ENCODE assay signal across 17 mouse cellular contexts in genomic region chr5:112302310-112302709, GRCm38 (mm10). TPM values are rescaled to one million over a fixed set of nuclear protein-coding genes. Genes with fewer than 3 reads are reported as not detected.
DNase-seq lines count a peak whose midpoint lies in the region; ATAC-seq and TF ChIP-seq lines count a peak whose summit lies in the region.
"Had no signal": no experiment of that assay in that cellular context is flagged by ENCODE, and none has a peak within 500 bp of the region (broad histone marks: within the 10 kb centered on the region; RNA-seq: fewer than 3 reads in every experiment).

No protein-coding gene starts in this region.

- peaks cover 32% of the 10 kb centered on the region for H3K4me1 ChIP-seq in spleen, adult 2 months (ENCODE audit: control insufficient read depth, insufficient read depth, insufficient read length)
- peaks cover 47% of the 10 kb centered on the region for H3K4me1 ChIP-seq in liver, postnatal 0 days (ENCODE audit: insufficient read depth)
- H3K4me1 ChIP-seq in neural tube, embryonic 15.5 days = peaks cover 10% of the 10 kb centered on the region; the same call in 1 of the 2 replicates

- TF ChIP-seq EP300 in liver, postnatal 0 days (IDR thresholded peaks at IDR 0.05; ENCODE audit: low read depth) = no peak

- no peak overlapping the region for H3K4me2 ChIP-seq in liver, postnatal 0 days (ENCODE audit: low read depth, low read length)
- H3K4me2 ChIP-seq in neural tube, embryonic 15.5 days = no peak overlapping the region
- H3K4me2 ChIP-seq: heart, embryonic 13.5 days; hindbrain, embryonic 15.5 days had no signal

- no peak overlapping the region for H3K9ac ChIP-seq in liver, postnatal 0 days (replicated peaks)
- H3K9ac ChIP-seq in neural tube, embryonic 15.5 days (replicated peaks) = no peak overlapping the region
- H3K9ac ChIP-seq: heart, embryonic 13.5 days; hindbrain, embryonic 15.5 days had no signal

- TF ChIP-seq POLR2A in spleen, adult 2 months (IDR thresholded peaks at IDR 0.05; ENCODE audit: low read depth, low read length) = no peak

- peak; percentile 64 for DNase-seq in adrenal gland, postnatal 14 days
- DNase-seq in adrenal gland, adult 18-20 months (ENCODE audit: low spot score in 2 of 2) = no peak
- no peak for DNase-seq in spleen, adult 2 months (ENCODE audit: low read depth in 1 of 2, low spot score in 2 of 2)
- DNase-seq in spleen, adult 18-20 months = no peak
- peak; percentile 61 for DNase-seq in liver, postnatal 0 days
- DNase-seq: cerebellum, postnatal 25 days; heart, postnatal 36 days; kidney, adult 8-10 months; kidney, postnatal 36 days; thymus, postnatal 36 days had no signal

- H3K27me3 ChIP-seq in spleen, adult 2 months (ENCODE audit: control insufficient read depth, insufficient read depth, low read length) = no peaks in the 10 kb centered on the region
- H3K27me3 ChIP-seq in liver, postnatal 0 days (ENCODE audit: insufficient read depth, low read length) = no peaks in the 10 kb centered on the region
- H3K27me3 ChIP-seq in neural tube, embryonic 15.5 days (replicated peaks) = no peaks in the 10 kb centered on the region
- H3K27me3 ChIP-seq: heart, embryonic 13.5 days; hindbrain, embryonic 15.5 days had no signal

- peaks cover 8% of the 10 kb centered on the region for H3K36me3 ChIP-seq in spleen, adult 2 months (ENCODE audit: control insufficient read depth, insufficient read depth, low read length)
- H3K36me3 ChIP-seq in liver, postnatal 0 days (replicated peaks; ENCODE audit: insufficient read depth, low read length) = peaks cover 15% of the 10 kb centered on the region
- H3K36me3 ChIP-seq in neural tube, embryonic 15.5 days = 0 out of 2 replicates have a peak, but pooled peaks cover under 1% of the 10 kb centered on the region
- H3K36me3 ChIP-seq: hindbrain, embryonic 15.5 days had no signal

- WGBS in spleen, adult 2 months = 71% methylated on average over 5 of the region's 5 CpGs
- WGBS in liver, postnatal 0 days (ENCODE audit: insufficient replicate concordance) = 62% methylated on average over 5 of the region's 5 CpGs
- 89% methylated on average over 5 of the region's 5 CpGs for WGBS in neural tube, embryonic 15.5 days

- no peaks in the 10 kb centered on the region for H3K9me3 ChIP-seq in liver, postnatal 0 days (ENCODE audit: low read length)
- H3K9me3 ChIP-seq in neural tube, embryonic 15.5 days (replicated peaks) = no peaks in the 10 kb centered on the region
- H3K9me3 ChIP-seq: heart, embryonic 13.5 days; hindbrain, embryonic 15.5 days had no signal

- peak; percentile 90 for ATAC-seq in liver, postnatal 0 days
- no peak for ATAC-seq in neural tube, embryonic 15.5 days (ENCODE audit: low FRiP score)
- ATAC-seq in erythroid progenitor cell, adult 5-6 weeks (replicated peaks; ENCODE audit: low FRiP score, poor library complexity, severe bottlenecking) = no peak
- ATAC-seq: forebrain, embryonic 16.5 days; midbrain, embryonic 16.5 days had no signal

- no peak overlapping the region for H3K4me3 ChIP-seq in spleen, adult 2 months (ENCODE audit: extremely low read depth, insufficient read depth, insufficient read length)
- no peak overlapping the region for H3K4me3 ChIP-seq in liver, postnatal 0 days (ENCODE audit: low read depth, low read length)
- no peak overlapping the region for H3K4me3 ChIP-seq in neural tube, embryonic 15.5 days (replicated peaks)
- H3K4me3 ChIP-seq: erythroblast, embryonic 14.5 days; heart, embryonic 13.5 days; hindbrain, embryonic 15.5 days had no signal

- 0 out of 2 replicates have a peak overlapping the region, but pooled peaks have one; percentile 19 for H3K27ac ChIP-seq in spleen, adult 2 months (ENCODE audit: insufficient read depth, low read length)
- peak overlapping the region; percentile 82 for H3K27ac ChIP-seq in liver, postnatal 0 days (ENCODE audit: low read depth)
- H3K27ac ChIP-seq in neural tube, embryonic 15.5 days (replicated peaks) = no peak overlapping the region
- H3K27ac ChIP-seq: heart, embryonic 13.5 days; hindbrain, embryonic 15.5 days had no signal

- no peak for TF ChIP-seq CTCF in spleen, adult 2 months (IDR thresholded peaks at IDR 0.05; ENCODE audit: extremely low read depth, insufficient read depth, insufficient read length, insufficient replicate concordance)
- TF ChIP-seq CTCF in liver, postnatal 0 days (IDR thresholded peaks at IDR 0.05; ENCODE audit: low read depth) = no peak

RNA-seq across cellular contexts. Expression of gene Tfip11, which starts 23.8 kb away (rescaled TPM):
- 33.0 and 35.2 TPM in 2 replicates for total RNA-seq in adrenal gland, postnatal 14 days (2021)
- total RNA-seq in adrenal gland, adult 18-20 months (2021) = 10 to 100 TPM; 38.6 to 41.8 TPM
- 29.8 and 36.5 TPM in 2 replicates for polyA plus RNA-seq in spleen, adult 2 months (2012; rRNA removed)
- 6.7 and 8.0 TPM in 2 replicates for polyA plus RNA-seq in liver, postnatal 0 days (2015; fragmentation: Nextera tagmentation; extraction: Ambion mirVana)
- polyA plus RNA-seq in neural tube, embryonic 15.5 days (2015; fragmentation: Nextera tagmentation; extraction: Ambion mirVana) = 29.7 and 31.0 TPM in 2 replicates
- 6.3 and 8.6 TPM in 2 replicates for total RNA-seq in erythroid progenitor cell, adult 5-6 weeks (2015; ENCODE audit: low replicate concordance)
- 10.5 and 25.9 TPM in 2 replicates for total RNA-seq in erythroid progenitor cell, adult 5-6 weeks (2017; ENCODE audit: low replicate concordance)

RNA-seq across cellular contexts. Expression of gene Tpst2, which starts 25.8 kb away (rescaled TPM):
- total RNA-seq in adrenal gland, postnatal 14 days (2021) = 161 and 186 TPM in 2 replicates
- 100 to 1,000 TPM; 208 to 233 TPM for total RNA-seq in adrenal gland, adult 18-20 months (2021)
- polyA plus RNA-seq in spleen, adult 2 months (2012; rRNA removed) = 102 and 108 TPM in 2 replicates
- 34.5 and 36.2 TPM in 2 replicates for polyA plus RNA-seq in liver, postnatal 0 days (2015; fragmentation: Nextera tagmentation; extraction: Ambion mirVana)
- polyA plus RNA-seq in neural tube, embryonic 15.5 days (2015; fragmentation: Nextera tagmentation; extraction: Ambion mirVana) = 31.4 and 40.2 TPM in 2 replicates
- 3.4 and 6.5 TPM in 2 replicates for total RNA-seq in erythroid progenitor cell, adult 5-6 weeks (2015; ENCODE audit: low replicate concordance)
- 5.8 and 19.2 TPM in 2 replicates for total RNA-seq in erythroid progenitor cell, adult 5-6 weeks (2017; ENCODE audit: low replicate concordance)

RNA-seq across cellular contexts. Expression of gene Srrd, which starts 40.5 kb away (rescaled TPM):
- total RNA-seq in adrenal gland, postnatal 14 days (2021) = 23.7 and 41.2 TPM in 2 replicates
- total RNA-seq in adrenal gland, adult 18-20 months (2021) = 10 to 100 TPM; 60.5 to 65.1 TPM
- polyA plus RNA-seq in spleen, adult 2 months (2012; rRNA removed) = 30.8 and 33.6 TPM in 2 replicates
- polyA plus RNA-seq in liver, postnatal 0 days (2015; fragmentation: Nextera tagmentation; extraction: Ambion mirVana) = 9.4 and 10.6 TPM in 2 replicates
- polyA plus RNA-seq in neural tube, embryonic 15.5 days (2015; fragmentation: Nextera tagmentation; extraction: Ambion mirVana) = 57.5 and 61.9 TPM in 2 replicates
- total RNA-seq in erythroid progenitor cell, adult 5-6 weeks (2015; ENCODE audit: low replicate concordance) = 15.1 and 20.1 TPM in 2 replicates
- 0.38 and 6.2 TPM in 2 replicates for total RNA-seq in erythroid progenitor cell, adult 5-6 weeks (2017; ENCODE audit: low replicate concordance)

RNA-seq across cellular contexts. Expression of gene Hps4, which starts 40.6 kb away (rescaled TPM):
- total RNA-seq in adrenal gland, postnatal 14 days (2021) = 27.7 and 40.5 TPM in 2 replicates
- 10 to 100 TPM; 54.1 to 60.5 TPM for total RNA-seq in adrenal gland, adult 18-20 months (2021)
- polyA plus RNA-seq in spleen, adult 2 months (2012; rRNA removed) = 36.9 and 45.9 TPM in 2 replicates
- 11.5 and 12.5 TPM in 2 replicates for polyA plus RNA-seq in liver, postnatal 0 days (2015; fragmentation: Nextera tagmentation; extraction: Ambion mirVana)
- polyA plus RNA-seq in neural tube, embryonic 15.5 days (2015; fragmentation: Nextera tagmentation; extraction: Ambion mirVana) = 37.4 and 38.2 TPM in 2 replicates
- total RNA-seq in erythroid progenitor cell, adult 5-6 weeks (2015; ENCODE audit: low replicate concordance) = 8.0 and 14.1 TPM in 2 replicates
- 0.64 and 1.9 TPM in 2 replicates for total RNA-seq in erythroid progenitor cell, adult 5-6 weeks (2017; ENCODE audit: low replicate concordance)

RNA-seq across cellular contexts. Expression of gene Crybb1, which starts 46.7 kb away (rescaled TPM):
- 1.8 and 1.9 TPM in 2 replicates for total RNA-seq in adrenal gland, postnatal 14 days (2021)
- 1 to 10 TPM; 3.2 to 3.3 TPM for total RNA-seq in adrenal gland, adult 18-20 months (2021)
- 0.25 and 0.46 TPM in 2 replicates for polyA plus RNA-seq in spleen, adult 2 months (2012; rRNA removed)
- polyA plus RNA-seq in liver, postnatal 0 days (2015; fragmentation: Nextera tagmentation; extraction: Ambion mirVana) = 0.33 TPM in 1 of 2 replicates, not detected in the other
- 5.8 and 6.2 TPM in 2 replicates for polyA plus RNA-seq in neural tube, embryonic 15.5 days (2015; fragmentation: Nextera tagmentation; extraction: Ambion mirVana)
- not detected in 2 replicates for total RNA-seq in erythroid progenitor cell, adult 5-6 weeks (2015; ENCODE audit: low replicate concordance)
- not detected in 2 replicates for total RNA-seq in erythroid progenitor cell, adult 5-6 weeks (2017; ENCODE audit: low replicate concordance)
- polyA plus RNA-seq: erythroblast, embryonic 14.5 days had no signal

Comparison
In these comparisons a context has a peak if more than half of its experiments do, and no peak if none do; other contexts are left out.
1. DNase-seq: peak in adrenal gland, postnatal 14 days (single experiment) and liver, postnatal 0 days (single experiment); none in adrenal gland, adult 18-20 months (0 of 2), spleen, adult 2 months (0 of 2) and spleen, adult 18-20 months (0 of 2).